Mouse (Mus musculus) activated CD4-positive, CD25-positive, alpha-beta regulatory T cell, adult 4 months (primary cell): ENCODE measurements around the gene Rbfox2. TPM values are rescaled to one million over a fixed set of nuclear protein-coding genes. Genes with fewer than 3 reads are reported as not detected.

ENCODE experiments used
- ATAC-seq: one replicate; pipeline ENCODE4 v1.8.0; 2017
- polyA plus RNA-seq, 2 experiments: library from polyadenylated mRNA; unstranded; fragments of 100-300 nt; shearing (Covaris generic); gene quantifications; one replicate each; pipeline ENCODE4 v1.2.1; 2017

The Rbfox2 gene
- polyA plus RNA-seq, 2 experiments from 2014 or later: 0.05 TPM; not detected in 1

GRCm38 (mm10) chr15:77331444-77331843, 24.6 kb upstream of the Rbfox2 start:
- no peak for ATAC-seq

DNA sequence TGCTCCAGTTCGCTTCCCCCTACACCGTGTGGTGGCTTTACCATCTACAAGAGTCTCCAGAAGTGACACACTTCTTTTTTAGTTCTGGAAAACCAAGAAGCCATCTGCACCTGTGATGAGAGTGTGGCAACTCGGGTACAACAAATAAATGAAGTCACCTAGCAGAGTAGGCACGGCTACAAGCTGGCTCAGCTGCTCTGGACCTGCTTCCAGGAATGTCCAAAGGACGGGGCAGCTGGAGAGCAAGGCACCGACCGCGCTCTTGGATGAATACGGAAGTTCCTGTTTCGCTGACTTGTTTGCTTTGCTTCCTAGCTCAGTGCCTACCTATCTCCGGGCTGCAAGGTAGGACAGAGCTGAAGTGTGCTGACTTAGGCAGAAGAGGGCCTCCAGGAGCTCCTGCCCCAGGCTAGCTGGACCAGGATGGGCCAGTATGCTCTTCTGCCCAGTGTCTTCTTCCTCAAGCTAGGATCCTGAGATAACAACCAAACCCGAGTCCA, 22.9 kb upstream of the Rbfox2 start:
- ATAC-seq: no peak

GRCm38 (mm10) chr15:77326361-77326760, 19.6 kb upstream of the Rbfox2 start:
- no peak for ATAC-seq

DNA sequence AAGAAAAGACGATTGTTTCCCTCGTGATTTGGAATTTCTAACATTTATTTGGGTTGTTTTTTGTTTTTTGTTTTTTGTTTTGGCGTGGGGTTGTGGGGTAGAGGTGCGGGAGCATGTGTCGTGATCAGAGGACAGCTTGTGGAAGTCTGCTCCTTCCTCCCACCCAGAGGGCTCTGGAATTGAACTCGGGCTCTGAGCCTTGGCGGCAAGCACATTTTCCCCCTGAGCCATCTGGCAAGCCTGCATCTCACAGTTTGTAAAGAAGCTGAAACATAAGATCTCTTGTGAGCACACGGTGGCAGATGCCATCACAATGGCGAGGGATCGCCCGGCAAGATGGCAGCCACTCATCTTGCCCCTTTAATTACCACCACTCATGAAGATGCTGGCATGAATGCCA, 17.6 kb upstream of the Rbfox2 start:
- ATAC-seq: no peak

GRCm38 (mm10) chr15:77323226-77323625, 16.4 kb upstream of the Rbfox2 start:
- ATAC-seq: no peak

GRCm38 (mm10) chr15:77313701-77314100, 6.9 kb upstream of the Rbfox2 start:
- ATAC-seq: no peak

DNA sequence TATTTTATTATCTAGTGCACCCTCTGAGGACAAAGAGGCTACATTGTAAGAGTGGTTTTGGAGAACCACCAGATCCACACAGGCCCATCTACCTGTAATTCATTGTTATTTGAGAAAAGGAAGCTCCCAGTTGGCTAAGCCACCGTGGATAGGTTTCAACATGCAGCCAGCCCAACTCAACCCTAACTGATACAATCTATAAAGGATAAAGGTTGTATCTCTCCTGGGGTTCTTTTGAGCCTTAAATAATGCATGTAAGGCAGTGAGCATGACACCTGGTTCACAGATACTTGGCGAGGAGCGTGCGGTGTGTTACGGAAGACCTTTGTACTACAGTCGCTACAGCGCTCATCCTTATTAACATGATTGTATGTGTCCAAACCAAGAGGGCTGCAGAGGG, 6.0 kb upstream of the Rbfox2 start:
- no peak for ATAC-seq

DNA sequence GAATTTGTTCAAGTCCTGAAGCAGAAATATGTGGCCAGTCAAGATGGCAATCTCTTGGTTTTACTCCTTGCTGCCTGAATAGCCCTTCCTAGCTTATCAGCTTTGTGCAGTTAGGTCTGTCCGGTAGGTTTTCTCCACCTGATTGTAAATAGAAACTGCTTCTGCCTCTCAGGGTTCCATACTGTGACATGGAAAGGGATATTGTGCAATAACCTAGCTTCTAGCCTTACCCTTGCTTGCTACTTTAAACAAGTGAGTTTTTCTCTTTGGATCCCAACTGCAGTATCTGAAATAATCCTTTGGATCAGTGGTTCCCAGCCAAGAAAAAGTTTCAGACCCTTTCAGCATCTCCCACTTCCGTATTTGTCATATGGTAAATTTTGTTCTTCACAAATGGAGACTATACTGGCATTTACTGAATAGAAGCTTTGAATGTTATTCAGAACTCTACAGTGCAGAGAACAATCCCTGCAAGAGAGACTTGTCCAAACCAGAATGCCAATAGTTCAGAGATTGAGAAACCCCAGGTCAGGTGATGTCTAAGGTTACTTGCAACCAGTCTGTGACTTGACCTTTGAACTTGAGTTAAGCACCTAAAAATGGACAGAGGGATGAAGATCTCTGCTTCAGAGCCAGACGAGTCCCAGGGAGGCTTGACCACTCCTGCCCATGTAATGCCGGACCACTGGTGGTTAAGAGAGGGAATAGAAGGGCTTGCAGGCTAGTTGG, 1.1 kb upstream of the Rbfox2 start:
- ATAC-seq: no peak

DNA sequence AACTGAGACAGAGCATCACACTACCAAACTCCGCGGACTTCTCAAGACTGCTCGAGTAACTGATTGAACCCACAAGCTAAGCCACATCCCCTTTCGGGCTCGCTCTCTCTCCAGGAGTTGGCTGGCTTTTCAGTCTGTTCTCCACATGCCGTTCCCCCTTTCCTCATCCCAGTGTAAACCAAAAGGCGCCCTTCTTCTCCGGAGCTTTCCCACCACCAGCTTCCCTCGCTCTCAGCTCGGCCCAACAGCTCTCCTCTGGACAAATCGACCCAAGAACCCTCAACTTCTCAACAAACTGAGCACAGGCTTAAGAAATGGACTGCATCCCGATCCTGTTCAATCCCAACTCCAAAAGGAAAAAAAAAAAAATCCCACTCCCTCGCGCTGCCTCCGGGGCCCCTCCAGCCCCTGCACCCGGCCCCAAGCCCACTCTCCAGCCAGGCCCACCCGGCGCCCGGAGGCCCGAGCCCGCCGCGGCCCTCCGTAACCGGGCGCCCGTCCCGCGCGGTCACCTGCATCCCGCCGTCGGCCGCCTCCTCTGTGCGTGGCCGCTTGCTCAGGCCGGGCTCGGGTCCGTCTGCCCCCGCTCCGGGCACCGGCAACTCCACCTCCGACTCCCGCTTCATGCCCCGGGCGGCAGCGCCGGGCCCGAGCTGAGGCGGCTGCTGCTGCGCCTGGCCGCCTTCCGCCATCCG, 805 bp downstream of the Rbfox2 start:
- ATAC-seq: no peak

- no peak for ATAC-seq
These were observed 1.8 kb downstream of the Rbfox2 start for GRCm38 (mm10) chr15:77304960-77305359.

DNA sequence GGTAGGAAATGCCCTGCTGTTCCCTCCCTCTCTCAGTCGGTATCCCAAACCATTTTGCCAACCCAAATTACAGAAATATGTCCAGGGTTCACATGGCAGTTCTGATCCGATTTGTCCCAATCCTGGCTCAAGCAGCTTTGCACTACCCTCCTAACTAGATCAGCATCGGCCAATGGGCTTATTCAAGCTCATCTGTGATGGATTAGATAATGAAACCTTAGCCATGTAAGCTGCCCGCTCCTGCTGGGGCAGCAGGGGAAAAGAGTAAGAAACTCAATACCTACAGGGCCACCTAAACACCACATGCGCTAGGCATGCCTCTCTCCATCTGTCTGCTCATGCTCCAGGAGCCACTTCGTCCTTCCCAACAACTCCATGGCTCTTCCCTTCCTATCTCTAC, 5.7 kb downstream of the Rbfox2 start:
- ATAC-seq: no peak

GRCm38 (mm10) chr15:77298564-77298963, 8.2 kb downstream of the Rbfox2 start:
- ATAC-seq: no peak

DNA sequence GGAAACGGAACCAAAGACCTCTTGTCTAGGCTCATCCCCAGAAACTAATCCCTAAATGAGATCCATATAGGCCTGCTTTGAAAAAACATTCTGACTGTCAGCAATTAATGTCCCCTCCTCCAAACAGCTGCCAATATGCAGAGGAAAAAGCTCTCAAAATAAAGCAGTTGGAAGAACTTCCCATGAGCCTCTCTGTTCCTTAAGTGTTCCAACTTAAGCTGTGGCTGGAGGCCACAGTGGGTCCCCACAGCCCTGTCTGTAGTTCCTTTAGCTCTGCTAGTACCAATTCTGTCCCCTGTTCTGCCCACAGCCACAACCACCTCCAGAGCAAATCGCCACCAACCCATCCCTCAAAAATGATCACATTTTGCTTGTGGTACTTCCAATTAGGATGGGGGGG, 10.2 kb downstream of the Rbfox2 start:
- ATAC-seq: no peak

GRCm38 (mm10) chr15:77293493-77293892, 13.3 kb downstream of the Rbfox2 start:
- ATAC-seq: no peak

DNA sequence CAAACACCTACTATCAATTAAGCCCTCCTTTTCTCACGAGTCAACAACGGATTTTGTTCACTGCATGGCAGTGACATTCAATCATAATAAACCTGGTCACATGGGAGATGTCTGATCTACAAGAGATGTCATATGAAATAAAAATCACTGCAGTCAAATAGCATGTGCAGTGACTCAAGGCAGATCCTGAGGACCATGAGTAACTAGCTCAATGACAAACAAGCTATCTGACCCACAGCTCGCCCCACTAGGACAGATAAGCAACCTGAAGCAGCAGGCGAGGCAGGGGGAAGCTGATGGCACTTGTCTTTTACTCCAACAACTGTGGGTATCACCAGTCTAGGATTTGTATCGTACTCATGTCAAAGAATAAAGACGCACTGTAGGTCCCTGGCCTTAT, 14.4 kb downstream of the Rbfox2 start:
- ATAC-seq: no peak

GRCm38 (mm10) chr15:77291471-77291870, 15.3 kb downstream of the Rbfox2 start:
- no peak for ATAC-seq

DNA sequence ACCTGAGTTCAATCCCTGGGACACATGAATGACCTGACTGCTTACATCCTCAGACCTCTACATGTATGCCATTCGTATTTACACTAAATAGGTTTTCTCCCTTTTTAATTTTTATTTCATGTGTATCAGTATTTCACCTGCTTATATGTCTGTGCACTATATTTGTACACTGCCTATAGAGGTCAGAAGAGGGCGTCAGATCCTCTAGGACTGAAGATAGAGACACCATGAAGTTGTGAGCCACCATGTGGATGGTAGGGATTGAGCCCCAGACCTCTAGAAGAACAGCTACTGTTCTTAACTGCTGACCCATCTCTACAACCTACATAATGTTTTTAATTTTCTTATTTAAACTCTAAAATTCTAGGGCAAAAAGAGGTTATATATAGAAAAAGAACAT, 16.5 kb downstream of the Rbfox2 start:
- ATAC-seq: no peak

GRCm38 (mm10) chr15:77280130-77280529, 26.7 kb downstream of the Rbfox2 start:
- ATAC-seq: no peak

DNA sequence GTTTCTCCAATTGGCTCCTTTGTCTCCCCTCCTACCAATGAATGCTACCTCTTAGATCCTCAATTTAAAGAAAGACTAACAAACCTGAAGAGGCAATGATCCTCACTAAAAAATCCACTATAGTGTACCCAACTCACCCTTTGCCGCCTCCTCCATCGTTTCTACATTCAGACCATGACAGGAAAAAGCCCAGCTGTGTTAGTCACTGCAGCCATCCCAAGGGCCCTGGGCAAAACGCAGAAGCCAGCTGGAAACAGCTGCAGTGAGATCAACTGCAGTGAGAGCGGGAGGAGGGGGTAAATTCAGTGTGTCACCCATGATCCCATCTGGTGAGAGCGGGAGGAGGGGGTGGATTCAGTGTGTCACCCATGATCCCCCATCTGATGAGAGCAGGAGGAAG, 28.0 kb downstream of the Rbfox2 start:
- ATAC-seq: no peak

- ATAC-seq: no peak
These were observed 29.7 kb downstream of the Rbfox2 start for GRCm38 (mm10) chr15:77276838-77277725.

DNA sequence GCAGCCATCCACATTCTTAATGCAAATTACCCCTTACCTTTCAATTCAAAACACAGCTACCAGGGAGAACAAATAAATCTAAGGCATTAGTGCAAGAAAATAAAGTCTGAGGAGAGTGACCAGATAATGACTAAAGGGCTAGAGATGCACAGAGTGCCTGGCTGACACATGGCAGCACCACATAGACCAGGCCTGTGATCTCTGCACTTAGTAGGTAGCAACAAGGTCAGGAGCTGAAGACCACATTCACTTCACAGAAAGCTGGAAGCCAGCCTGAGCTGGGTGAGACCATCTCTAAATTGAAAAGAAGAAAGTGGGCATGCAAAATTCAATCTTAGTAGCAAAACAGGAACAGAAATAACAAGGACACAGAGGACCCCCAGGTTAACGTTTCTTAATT, 30.5 kb downstream of the Rbfox2 start:
- ATAC-seq: no peak

DNA sequence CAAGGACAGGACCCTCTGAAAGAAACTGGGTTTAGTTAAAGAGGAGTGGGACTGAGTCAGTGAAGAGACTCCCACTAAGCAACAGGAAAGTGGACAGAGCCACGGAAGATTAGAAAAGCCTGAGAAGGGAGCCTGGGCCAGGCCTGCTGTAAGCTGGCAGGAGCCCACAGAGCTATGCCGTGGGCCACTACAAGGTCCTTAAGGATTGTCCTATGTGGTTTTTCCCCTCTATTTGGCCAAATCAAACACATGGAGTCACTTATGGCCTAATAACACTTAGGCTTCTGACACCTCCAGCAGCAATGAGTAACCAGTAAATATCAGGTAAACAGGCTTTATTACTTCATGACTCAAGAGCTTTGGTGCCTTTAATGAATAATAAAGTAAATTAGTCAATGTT, 31.2 kb downstream of the Rbfox2 start:
- no peak for ATAC-seq

- ATAC-seq: no peak
These were observed 32.9 kb downstream of the Rbfox2 start for GRCm38 (mm10) chr15:77273947-77274346.
